Mouse (Mus musculus) lung, embryonic 15.5 days (tissue): ENCODE results near the gene Best3. TPM values are rescaled to one million over a fixed set of nuclear protein-coding genes. Genes with fewer than 3 reads are reported as not detected.
A peak's percentile ranks its signal among the peaks of the same experiment; 100 is the strongest.
"Not testable (repeated sequence)": the region's sequence is repeated elsewhere in the genome, so short reads cannot be mapped to it uniquely, and the experiment has no call there.

Experiments used
- ATAC-seq: fragments of 200-750 bp; cut with Nextera tagmentation; 2 replicates; pipeline ENCODE4 v1.8.0; 2017; ENCODE audit warnings: moderate number of reproducible peaks, borderline replicate concordance; ENCODE audit not compliant: low FRiP score, low TSS enrichment; ENCODE audit errors: extremely low read depth
- H3K27ac ChIP-seq: fragments of 300-500 bp; sonication (generic); 2 replicates; pipeline ENCODE4 v1.5.1; 2015; ENCODE audit warnings: moderate library complexity, mild to moderate bottlenecking, inconsistent platforms
- H3K27me3 ChIP-seq: fragments of 300-500 bp; sonication (generic); 2 replicates; pipeline ENCODE4 v1.6.1; 2015; ENCODE audit warnings: inconsistent platforms
- H3K36me3 ChIP-seq: fragments of 300-500 bp; sonication (generic); 2 replicates; pipeline ENCODE4 v1.6.1; 2015; ENCODE audit warnings: inconsistent platforms
- H3K4me1 ChIP-seq: fragments of 300-500 bp; sonication (generic); 2 replicates; pipeline ENCODE4 v1.6.1; 2015; ENCODE audit warnings: inconsistent platforms
- H3K4me2 ChIP-seq: fragments of 300-500 bp; sonication (generic); 2 replicates; pipeline ENCODE4 v1.6.1; 2015; ENCODE audit warnings: inconsistent platforms, mild to moderate bottlenecking, moderate library complexity
- H3K4me3 ChIP-seq: fragments of 300-500 bp; sonication (generic); 2 replicates; pipeline ENCODE4 v1.5.1; 2015; ENCODE audit warnings: mild to moderate bottlenecking, inconsistent platforms
- H3K9ac ChIP-seq: fragments of 300-500 bp; sonication (generic); 2 replicates; pipeline ENCODE4 v1.6.1; 2015; ENCODE audit warnings: inconsistent platforms
- H3K9me3 ChIP-seq: fragments of 300-500 bp; sonication (generic); 2 replicates; pipeline ENCODE4 v1.6.1; 2016; ENCODE audit warnings: inconsistent platforms
- WGBS: fragments of 180-500 bp; shearing (Covaris S2); methylation state at CpG from one replicate; pipeline ENCODE4 v1.1.7; 2015; 5-methylcytosine and 5-hydroxymethylcytosine counted together
- polyA plus RNA-seq: library from polyadenylated mRNA; unstranded; fragments of >200 nt; fragmentation: Nextera tagmentation; extraction: Ambion mirVana; gene quantifications from 2 replicates; pipeline ENCODE4 v1.2.1, GENCODE M21; 2015

The Best3 gene
- polyA plus RNA-seq, 1 experiment from 2014 or later, result 0.14 TPM

- not testable (repeated sequence) for H3K36me3 ChIP-seq, H3K27ac ChIP-seq, H3K9ac ChIP-seq, H3K9me3 ChIP-seq
- 22% methylated on average over 16 of the region's 16 CpGs for WGBS
- peaks cover 24% of the 10 kb centered on the region for H3K4me1 ChIP-seq
- H3K4me3 ChIP-seq, result 0 out of 2 replicates have a peak overlapping the region, but pooled peaks have one; percentile 2
- 0 out of 2 replicates have a peak, but pooled peaks cover 10% of the 10 kb centered on the region for H3K27me3 ChIP-seq
- H3K4me2 ChIP-seq, result peak overlapping the region; percentile 39
- peak; percentile 56; the same call in 1 of the 2 replicates for ATAC-seq
Measured at GRCm38 (mm10) chr10:117043497-117044166, 57.5 kb downstream of the Best3 start.

- peak; percentile 33; the same call in 1 of the 2 replicates for ATAC-seq
- no peaks in the 10 kb centered on the region for H3K9me3 ChIP-seq
- H3K4me2 ChIP-seq, result peak within 1 kb of the TSS; percentile 44
- H3K9ac ChIP-seq, result peak within 1 kb of the TSS; percentile 4
- peaks cover 15% of the 10 kb centered on the region for H3K36me3 ChIP-seq
- peaks cover 24% of the 10 kb centered on the region for H3K4me1 ChIP-seq
- H3K4me3 ChIP-seq, result peak within 1 kb of the TSS; percentile 16
- 24% methylated on average over 40 of the region's 40 CpGs for WGBS
- H3K27ac ChIP-seq, result no peak within 1 kb of the TSS
- H3K27me3 ChIP-seq, result 0 out of 2 replicates have a peak, but pooled peaks cover 10% of the 10 kb centered on the region
Measured at GRCm38 (mm10) chr10:117045175-117046056, 59.3 kb downstream of the Best3 start, which contains the start of gene Lrrc10. TSS of gene Lrrc10 (plus strand) at chr10:117045341.

GRCm38 (mm10) chr10:117049253-117049652, 63.1 kb downstream of the Best3 start:
- Histone ChIP-seq H3K9me3 (no peaks in the 10 kb centered on the region), H3K4me2 (no peak overlapping the region), H3K9ac (no peak overlapping the region), H3K4me3 (no peak overlapping the region), H3K27ac (no peak overlapping the region), H3K4me1 (peaks cover 18% of the 10 kb centered on the region), H3K27me3 (0 out of 2 replicates have a peak, but pooled peaks cover 10% of the 10 kb centered on the region), H3K36me3 (peaks cover 52% of the 10 kb centered on the region)
- no peak for ATAC-seq
- 83% methylated on average over 4 of the region's 4 CpGs for WGBS

DNA sequence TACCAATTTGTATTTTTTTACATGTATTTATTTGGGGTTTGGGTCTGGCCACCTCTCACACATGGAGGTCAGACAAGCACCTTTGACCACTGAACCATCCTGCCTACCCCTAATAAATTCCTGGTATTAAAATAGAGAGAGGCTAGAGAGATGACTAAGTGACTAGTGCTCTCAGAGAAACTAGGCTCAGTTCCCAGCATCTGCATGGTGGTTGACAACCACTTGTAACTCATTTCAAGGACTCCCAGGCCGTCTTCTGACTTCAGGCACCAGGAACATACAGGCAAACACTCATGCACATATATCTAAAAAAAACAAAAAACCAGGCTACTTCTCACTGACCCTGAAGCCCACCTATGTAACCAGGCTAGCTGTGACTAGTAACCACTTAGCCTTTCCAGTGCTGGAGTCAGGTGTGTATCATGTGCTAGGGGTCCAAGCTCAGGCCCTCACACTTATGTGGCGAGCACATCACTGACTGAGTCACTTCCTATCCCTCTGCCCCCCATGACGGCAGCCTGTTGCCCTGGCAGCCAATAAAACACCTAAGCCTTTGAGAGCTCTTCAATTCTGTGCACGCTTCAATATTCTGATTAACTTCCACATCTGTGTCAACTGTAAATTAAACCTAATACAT, 64.0 kb downstream of the Best3 start:
- Histone ChIP-seq H3K36me3 (peaks cover 60% of the 10 kb centered on the region), H3K4me2 (no peak overlapping the region), H3K9ac (no peak overlapping the region), H3K9me3 (no peaks in the 10 kb centered on the region), H3K27me3 (0 out of 2 replicates have a peak, but pooled peaks cover 10% of the 10 kb centered on the region), H3K27ac (no peak overlapping the region), H3K4me1 (peaks cover 17% of the 10 kb centered on the region), H3K4me3 (no peak overlapping the region)
- no peak for ATAC-seq
- 65% methylated on average over 4 of the region's 4 CpGs for WGBS

DNA sequence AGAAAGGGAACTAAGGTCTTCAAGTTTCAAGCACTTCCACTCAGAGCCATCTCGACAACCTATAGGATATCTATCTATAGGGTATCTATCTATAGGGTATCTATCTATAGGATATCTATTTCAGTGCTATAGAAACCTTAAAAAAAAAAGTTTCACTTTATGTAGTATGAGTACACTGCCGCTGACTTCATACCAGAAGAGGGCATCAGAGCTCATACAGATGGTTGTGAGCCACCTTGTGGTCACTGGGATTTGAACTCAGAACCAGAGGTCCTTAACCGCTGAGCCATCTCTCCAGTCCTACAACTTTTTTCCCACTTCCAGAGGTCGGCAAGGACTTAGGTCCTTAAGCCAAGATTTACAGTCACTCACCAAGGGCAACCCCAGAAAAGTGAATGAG, 69.6 kb downstream of the Best3 start:
- Histone ChIP-seq H3K36me3 (peaks cover 95% of the 10 kb centered on the region), H3K4me3 (no peak overlapping the region), H3K4me2 (no peak overlapping the region), H3K4me1 (peaks cover 10% of the 10 kb centered on the region; the same call in 1 of the 2 replicates), H3K9ac (no peak overlapping the region), H3K9me3 (no peaks in the 10 kb centered on the region), H3K27me3 (no peaks in the 10 kb centered on the region), H3K27ac (no peak overlapping the region)
- WGBS, result 88% methylated on average over 4 of the region's 4 CpGs
- no peak for ATAC-seq

DNA sequence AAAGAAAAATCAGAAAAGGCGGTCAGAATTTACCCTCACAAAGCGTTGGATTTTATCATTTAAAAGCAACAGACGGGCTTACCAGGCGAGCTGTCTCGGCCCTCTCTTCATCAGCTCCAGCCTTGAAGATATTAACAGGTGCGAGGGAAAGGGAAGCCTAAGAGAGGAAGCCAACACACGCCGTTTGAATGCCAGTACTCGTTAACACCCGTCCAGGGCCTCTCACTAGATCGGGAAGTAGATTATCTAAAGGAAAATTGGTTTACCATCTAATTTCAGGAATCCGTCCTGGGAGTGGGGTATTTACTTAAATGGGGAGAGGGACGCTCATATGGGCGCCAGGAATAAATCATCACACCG, 76.8 kb downstream of the Best3 start:
- H3K4me3 ChIP-seq, result peak overlapping the region; percentile 97
- no peak for ATAC-seq
- H3K27ac ChIP-seq, result no peak overlapping the region; the same call in 1 of the 2 replicates
- no peaks in the 10 kb centered on the region for H3K27me3 ChIP-seq
- H3K4me1 ChIP-seq, result peaks cover 22% of the 10 kb centered on the region; the same call in 1 of the 2 replicates
- H3K4me2 ChIP-seq, result peak overlapping the region; percentile 69
- H3K9ac ChIP-seq, result peak overlapping the region; percentile 75
- WGBS, result 2% methylated on average over 15 of the region's 15 CpGs
- H3K36me3 ChIP-seq, result peaks cover 41% of the 10 kb centered on the region
- no peaks in the 10 kb centered on the region for H3K9me3 ChIP-seq

- WGBS, result under 1% methylated on average over 68 of the region's 68 CpGs
- no peaks in the 10 kb centered on the region for H3K27me3 ChIP-seq
- H3K36me3 ChIP-seq, result peaks cover 37% of the 10 kb centered on the region
- peak; percentile 93 for ATAC-seq
- peaks cover 22% of the 10 kb centered on the region; the same call in 1 of the 2 replicates for H3K4me1 ChIP-seq
- H3K9ac ChIP-seq, result peak within 1 kb of the TSS; percentile 75
- H3K9me3 ChIP-seq, result no peaks in the 10 kb centered on the region
- H3K4me3 ChIP-seq, result peak within 1 kb of the TSS; percentile 97
- H3K4me2 ChIP-seq, result peak within 1 kb of the TSS; percentile 69
- peak within 1 kb of the TSS; percentile 89 for H3K27ac ChIP-seq
Measured at GRCm38 (mm10) chr10:117063254-117064021, 77.3 kb downstream of the Best3 start, which contains the start of gene Cct2. TSS of gene Cct2 (minus strand) at chr10:117063814.

GRCm38 (mm10) chr10:117064076-117064475, 78.0 kb downstream of the Best3 start:
- peak overlapping the region; percentile 97 for H3K4me3 ChIP-seq
- no peaks in the 10 kb centered on the region for H3K27me3 ChIP-seq
- 5% methylated on average over 7 of the region's 7 CpGs for WGBS
- ATAC-seq, result peak; percentile 17; the same call in 1 of the 2 replicates
- peak overlapping the region; percentile 41 for H3K9ac ChIP-seq
- H3K27ac ChIP-seq, result peak overlapping the region; percentile 87
- no peaks in the 10 kb centered on the region for H3K9me3 ChIP-seq
- H3K4me2 ChIP-seq, result peak overlapping the region; percentile 58
- peaks cover 31% of the 10 kb centered on the region for H3K36me3 ChIP-seq
- peaks cover 18% of the 10 kb centered on the region; the same call in 1 of the 2 replicates for H3K4me1 ChIP-seq

DNA sequence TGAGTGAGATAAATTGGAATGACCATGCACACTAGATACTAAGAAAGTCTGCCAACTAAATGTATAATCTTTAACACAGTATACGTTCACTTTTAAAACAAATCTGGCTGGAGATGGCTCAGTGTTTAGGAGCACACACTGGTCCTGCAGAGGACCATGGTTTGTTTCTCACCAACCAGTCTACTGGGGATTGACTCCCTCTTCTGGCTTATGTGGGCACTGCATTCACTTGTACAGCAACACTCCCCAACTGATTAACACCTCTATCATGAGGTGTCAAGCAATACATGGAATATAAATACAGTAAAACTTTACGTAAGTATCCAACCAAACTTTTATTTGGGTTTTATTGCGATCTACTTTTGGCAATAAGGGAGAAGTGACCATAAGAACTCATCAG, 83.0 kb downstream of the Best3 start:
- Histone ChIP-seq H3K36me3 (peaks cover 32% of the 10 kb centered on the region), H3K27me3 (no peaks in the 10 kb centered on the region), H3K4me2 (no peak overlapping the region), H3K4me1 (peaks cover 9% of the 10 kb centered on the region; the same call in 1 of the 2 replicates), H3K27ac (no peak overlapping the region), H3K9ac (no peak overlapping the region), H3K4me3 (no peak overlapping the region), H3K9me3 (no peaks in the 10 kb centered on the region)
- no peak for ATAC-seq
- WGBS, result 91% methylated on average over 3 of the region's 3 CpGs

DNA sequence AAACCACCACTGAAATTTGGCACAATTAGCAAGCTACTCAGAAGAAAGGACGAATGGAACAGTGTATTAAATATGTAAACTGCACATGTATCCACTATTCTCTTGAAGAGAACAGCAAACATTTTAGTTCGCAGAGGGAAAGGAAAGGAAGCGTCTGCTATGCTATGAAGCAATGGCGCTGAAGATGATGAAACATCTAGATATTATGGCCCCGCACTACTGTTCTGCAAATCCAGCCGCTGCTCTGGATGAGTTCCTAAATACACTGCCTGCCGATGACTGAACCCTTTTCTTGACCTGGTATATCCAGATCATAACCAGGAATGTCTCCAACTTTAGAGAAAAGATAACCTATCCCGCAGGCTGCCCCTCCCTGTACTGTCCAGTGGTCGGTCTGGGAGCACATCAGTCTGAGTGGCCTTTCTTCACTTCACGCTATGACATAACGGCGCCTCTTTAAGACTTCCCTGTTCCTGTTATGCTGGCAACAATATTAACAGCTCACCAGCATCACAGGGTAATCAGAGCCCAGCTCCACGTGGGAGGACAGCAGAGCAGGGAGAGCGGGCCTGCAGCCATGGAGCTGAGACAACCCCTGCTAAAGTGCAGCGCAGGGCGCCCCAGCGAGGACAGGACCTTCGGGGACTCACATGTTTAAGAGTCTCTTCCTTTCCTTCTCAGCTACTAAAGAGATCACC, 86.2 kb downstream of the Best3 start:
- H3K9me3 ChIP-seq, result no peaks in the 10 kb centered on the region
- no peaks in the 10 kb centered on the region; the same call in 1 of the 2 replicates for H3K4me1 ChIP-seq
- WGBS, result 81% methylated on average over 18 of the region's 18 CpGs
- H3K4me2 ChIP-seq, result no peak overlapping the region
- H3K27me3 ChIP-seq, result no peaks in the 10 kb centered on the region
- ATAC-seq, result no peak; the same call in 1 of the 2 replicates
- H3K36me3 ChIP-seq, result peaks cover 51% of the 10 kb centered on the region
- H3K4me3 ChIP-seq, result no peak overlapping the region
- H3K27ac ChIP-seq, result no peak overlapping the region
- H3K9ac ChIP-seq, result no peak overlapping the region
